Mouse (Mus musculus) heart, embryonic 11.5 days (tissue): ENCODE measurements around the gene Ltb. TPM values are rescaled to one million over a fixed set of nuclear protein-coding genes. Genes with fewer than 3 reads are reported as not detected.

Experiments used
- ATAC-seq: fragments of 200-750 bp; cut with Nextera tagmentation; replicated peaks from 2 replicates; pipeline ENCODE4 v1.8.0; 2017; ENCODE audit warnings: moderate library complexity; ENCODE audit not compliant: insufficient number of reproducible peaks, low FRiP score, low TSS enrichment
- H3K27ac ChIP-seq: fragments of 300-500 bp; sonication (generic); 2 replicates; pipeline ENCODE4 v1.5.1; 2014; ENCODE audit warnings: mild to moderate bottlenecking, low read depth, low read length
- H3K27me3 ChIP-seq: fragments of 300-500 bp; sonication (generic); 2 replicates; pipeline ENCODE4 v1.6.1; 2014; ENCODE audit warnings: mild to moderate bottlenecking, low read length, mixed read lengths; ENCODE audit not compliant: control insufficient read depth, insufficient read depth
- H3K36me3 ChIP-seq: fragments of 300-500 bp; sonication (generic); 2 replicates; pipeline ENCODE4 v1.6.1; 2014; ENCODE audit warnings: mild to moderate bottlenecking, low read length, moderate library complexity, mixed read lengths; ENCODE audit not compliant: control insufficient read depth, insufficient read depth
- H3K4me1 ChIP-seq: fragments of 300-500 bp; sonication (generic); 2 replicates; pipeline ENCODE4 v1.6.1; 2014; ENCODE audit warnings: low read length; ENCODE audit not compliant: control insufficient read depth, insufficient read depth
- H3K4me2 ChIP-seq: fragments of 300-500 bp; sonication (generic); 2 replicates; pipeline ENCODE4 v1.6.1; 2014; ENCODE audit warnings: mild to moderate bottlenecking, moderate library complexity
- H3K4me3 ChIP-seq: fragments of 300-500 bp; sonication (generic); 2 replicates; pipeline ENCODE4 v1.5.1; 2014; ENCODE audit warnings: low read depth, low read length
- H3K9ac ChIP-seq: fragments of 300-500 bp; sonication (generic); 2 replicates; pipeline ENCODE4 v1.6.1; 2014; ENCODE audit warnings: mild to moderate bottlenecking, low read depth, low read length, moderate library complexity
- H3K9me3 ChIP-seq: fragments of 300-500 bp; sonication (generic); replicated peaks from 2 replicates; pipeline ENCODE4 v1.6.1; 2016; ENCODE audit warnings: low read length; ENCODE audit not compliant: control insufficient read depth
- WGBS: fragments of 180-500 bp; shearing (Covaris S2); extraction: QIAGEN DNeasy Blood & Tissue Kit; methylation state at CpG from one replicate; pipeline ENCODE4 v1.1.7; 2014; ENCODE audit not compliant: insufficient replicate concordance; 5-methylcytosine and 5-hydroxymethylcytosine counted together
- polyA plus RNA-seq: library from polyadenylated mRNA; unstranded; fragments of >200 nt; fragmentation: Nextera tagmentation; extraction: Ambion mirVana; gene quantifications from 2 replicates; pipeline ENCODE4 v1.2.1, GENCODE M21; 2014

Gene Ltb
- polyA plus RNA-seq, 1 experiment from 2014 or later, result 0.42 TPM

DNA sequence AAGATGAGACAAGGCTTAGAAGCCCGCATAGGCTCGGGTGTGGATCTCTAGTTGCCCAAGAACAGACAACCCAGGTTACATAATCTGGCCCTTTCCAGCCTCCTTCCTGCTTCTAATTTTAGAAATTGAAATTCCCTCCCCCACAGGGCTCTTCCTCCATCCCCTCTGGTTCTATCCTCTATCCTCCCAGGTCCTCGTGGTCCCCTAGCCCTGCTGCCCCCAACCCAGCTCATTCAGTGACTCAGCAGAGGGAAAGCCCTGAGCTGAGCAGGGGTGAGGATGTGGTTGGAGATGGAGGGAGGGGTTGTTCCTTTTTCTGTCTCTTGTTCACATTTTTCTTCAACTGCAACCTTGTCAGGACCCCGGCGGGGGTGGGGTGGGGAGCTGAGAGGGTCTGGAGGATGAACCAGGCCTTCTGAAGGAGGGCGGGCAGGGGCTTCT is 25.4 kb downstream of the Ltb start:
- H3K4me2 ChIP-seq, result no peak overlapping the region
- 0 out of 2 replicates have a peak, but pooled peaks cover 2% of the 10 kb centered on the region for H3K36me3 ChIP-seq
- H3K9ac ChIP-seq, result no peak overlapping the region
- H3K4me1 ChIP-seq, result peaks cover 19% of the 10 kb centered on the region
- no peak overlapping the region for H3K4me3 ChIP-seq
- ATAC-seq, result no peak
- H3K9me3 ChIP-seq, result no peaks in the 10 kb centered on the region
- 61% methylated on average over 6 of the region's 6 CpGs for WGBS
- H3K27me3 ChIP-seq, result no peaks in the 10 kb centered on the region
- peak overlapping the region; percentile 29; the same call in 1 of the 2 replicates for H3K27ac ChIP-seq

- Histone ChIP-seq H3K27ac (peak within 1 kb of the TSS; percentile 46), H3K36me3 (peaks cover 6% of the 10 kb centered on the region), H3K9ac (no peak within 1 kb of the TSS), H3K4me2 (no peak within 1 kb of the TSS), H3K9me3 (no peaks in the 10 kb centered on the region), H3K4me3 (no peak within 1 kb of the TSS), H3K27me3 (no peaks in the 10 kb centered on the region), H3K4me1 (peaks cover 19% of the 10 kb centered on the region)
- ATAC-seq, result no peak
- WGBS, result 79% methylated on average over 28 of the region's 28 CpGs
These were observed 26.1 kb downstream of the Ltb start, which contains the start of gene Gm16181 for GRCm38 (mm10) chr17:35220156-35220952. Gene Gm16181 (plus strand): TSS chr17:35220834.

DNA sequence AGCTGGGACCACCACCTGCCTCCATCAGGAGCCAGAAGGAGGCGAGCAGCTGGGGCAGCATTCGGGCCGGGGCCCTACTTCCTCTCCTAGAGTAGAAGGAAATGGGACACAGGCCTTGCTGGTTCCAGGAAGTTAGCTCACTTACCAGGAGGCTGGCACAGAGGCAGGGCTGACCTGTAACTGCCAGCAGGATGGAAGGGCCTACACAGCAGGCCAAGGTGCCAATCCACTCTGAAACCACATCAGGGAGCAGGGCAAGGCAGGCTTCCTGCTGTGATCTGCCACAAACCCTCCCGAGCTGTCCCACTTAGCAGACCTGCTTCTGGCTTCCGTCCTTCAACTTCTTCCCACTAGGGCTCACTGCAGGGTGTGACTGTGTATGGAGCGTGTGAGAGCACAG is 28.1 kb downstream of the Ltb start:
- Histone ChIP-seq H3K4me3 (no peak overlapping the region), H3K4me1 (peaks cover 19% of the 10 kb centered on the region), H3K9me3 (no peaks in the 10 kb centered on the region), H3K27me3 (no peaks in the 10 kb centered on the region), H3K27ac (no peak overlapping the region), H3K4me2 (no peak overlapping the region), H3K36me3 (peaks cover 8% of the 10 kb centered on the region), H3K9ac (no peak overlapping the region)
- ATAC-seq, result no peak
- WGBS, result 66% methylated on average over 6 of the region's 6 CpGs

DNA sequence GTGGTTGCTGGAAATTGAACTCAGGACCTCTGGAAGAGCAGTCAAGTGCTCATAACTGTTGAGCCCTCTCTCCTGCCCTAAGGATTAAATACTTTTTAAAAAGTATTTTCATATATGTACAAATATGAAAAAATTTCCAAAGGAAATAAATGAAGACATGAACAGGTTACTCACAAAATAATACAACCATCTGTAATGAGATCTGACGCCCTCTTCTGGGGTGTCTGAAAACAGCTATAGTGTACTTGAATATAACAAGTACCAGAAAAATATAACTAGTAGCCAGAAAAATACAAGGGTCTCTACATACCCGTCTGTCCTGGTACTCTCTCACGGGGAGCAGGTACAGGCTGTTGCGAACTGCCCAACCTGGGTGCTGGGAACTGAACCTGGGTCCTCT is 30.4 kb downstream of the Ltb start:
- Histone ChIP-seq H3K4me1 (peaks cover 9% of the 10 kb centered on the region), H3K9me3 (no peaks in the 10 kb centered on the region), H3K36me3 (peaks cover 17% of the 10 kb centered on the region), H3K4me3 (no peak overlapping the region), H3K27me3 (no peaks in the 10 kb centered on the region), H3K9ac (no peak overlapping the region), H3K27ac (no peak overlapping the region), H3K4me2 (no peak overlapping the region)
- WGBS, result 93% methylated on average over 4 of the region's 4 CpGs
- no peak for ATAC-seq

DNA sequence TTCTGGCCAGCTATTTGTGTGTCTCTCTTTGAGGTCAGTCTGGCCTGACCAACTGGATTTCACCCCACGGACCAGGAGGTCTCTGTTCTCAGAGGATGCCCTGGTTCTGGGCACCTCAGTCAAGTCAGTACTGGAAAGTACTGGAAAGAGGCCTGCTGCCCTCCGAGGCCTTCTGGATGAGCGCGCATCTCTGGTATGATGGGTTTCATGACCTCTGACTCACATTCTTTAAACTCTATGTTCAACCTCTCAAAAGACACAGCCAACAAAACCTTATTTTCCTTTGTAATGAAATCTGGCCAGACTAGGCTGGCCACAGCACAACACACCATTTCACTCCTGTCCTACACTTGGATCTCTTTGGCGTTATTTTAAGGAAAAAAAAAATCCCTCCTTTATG is 31.2 kb downstream of the Ltb start:
- H3K9ac ChIP-seq, result no peak overlapping the region
- ATAC-seq, result no peak
- H3K27me3 ChIP-seq, result no peaks in the 10 kb centered on the region
- H3K27ac ChIP-seq, result no peak overlapping the region
- H3K4me1 ChIP-seq, result peaks cover 3% of the 10 kb centered on the region
- WGBS, result 89% methylated on average over 5 of the region's 5 CpGs
- H3K36me3 ChIP-seq, result peaks cover 16% of the 10 kb centered on the region
- no peak overlapping the region for H3K4me2 ChIP-seq
- H3K4me3 ChIP-seq, result no peak overlapping the region
- no peaks in the 10 kb centered on the region for H3K9me3 ChIP-seq

- Histone ChIP-seq H3K4me2 (no peak overlapping the region), H3K4me3 (no peak overlapping the region), H3K27me3 (no peaks in the 10 kb centered on the region), H3K4me1 (no peaks in the 10 kb centered on the region), H3K9ac (no peak overlapping the region), H3K9me3 (no peaks in the 10 kb centered on the region), H3K36me3 (peaks cover 20% of the 10 kb centered on the region), H3K27ac (0 out of 2 replicates have a peak overlapping the region, but pooled peaks have one; percentile 5)
- ATAC-seq, result no peak
- 80% methylated on average over 14 of the region's 14 CpGs for WGBS
These were observed 32.4 kb downstream of the Ltb start for GRCm38 (mm10) chr17:35226561-35227046.

DNA sequence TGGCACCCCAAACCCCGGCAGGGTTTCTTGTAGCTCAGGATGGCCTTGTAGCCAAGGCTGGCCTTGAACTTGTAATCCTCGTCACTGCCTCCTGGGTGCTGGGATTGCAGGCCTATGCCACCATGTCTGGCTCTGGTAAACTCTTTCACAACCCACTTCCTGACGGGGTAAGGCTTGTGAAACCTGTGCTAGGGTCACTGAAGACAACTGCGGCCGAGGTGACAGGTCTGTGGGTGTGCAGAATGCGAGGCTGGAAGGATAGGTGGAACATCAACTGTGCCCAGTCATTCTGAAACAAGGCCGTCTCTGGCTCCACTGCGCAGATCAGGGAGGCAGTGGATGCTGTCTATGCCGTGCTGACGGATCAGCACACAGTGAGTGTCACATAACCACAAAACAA is 36.8 kb downstream of the Ltb start:
- no peak overlapping the region for H3K27ac ChIP-seq
- H3K36me3 ChIP-seq, result peaks cover 15% of the 10 kb centered on the region; the same call in 1 of the 2 replicates
- no peaks in the 10 kb centered on the region for H3K9me3 ChIP-seq
- 90% methylated on average over 10 of the region's 10 CpGs for WGBS
- H3K27me3 ChIP-seq, result no peaks in the 10 kb centered on the region
- H3K4me3 ChIP-seq, result no peak overlapping the region
- peaks cover 13% of the 10 kb centered on the region for H3K4me1 ChIP-seq
- no peak overlapping the region for H3K4me2 ChIP-seq
- no peak overlapping the region for H3K9ac ChIP-seq
- ATAC-seq, result no peak

- no peak overlapping the region for H3K9ac ChIP-seq
These were observed 37.8 kb downstream of the Ltb start for GRCm38 (mm10) chr17:35232043-35232442.

More at GRCm38 (mm10) chr17:35232043-35232442, 37.8 kb downstream of the Ltb start:
- no peaks in the 10 kb centered on the region for H3K27me3 ChIP-seq
- H3K4me3 ChIP-seq, result no peak overlapping the region
- H3K4me1 ChIP-seq, result peaks cover 16% of the 10 kb centered on the region
- H3K36me3 ChIP-seq, result peaks cover 15% of the 10 kb centered on the region; the same call in 1 of the 2 replicates
- no peak overlapping the region; the same call in 1 of the 2 replicates for H3K4me2 ChIP-seq
- no peak for ATAC-seq
- H3K9me3 ChIP-seq, result no peaks in the 10 kb centered on the region
- 15% methylated on average over 12 of the region's 12 CpGs for WGBS
- no peak overlapping the region for H3K27ac ChIP-seq
